Mouse (Mus musculus) ovary, postnatal 36 days (tissue): ENCODE measurements at regions not wholly inside any gene's neighbourhood (a gene's known extent, or its start where the extent isn't known, plus 50 kb on each side); places are given as distances from the start of the nearest gene placed in this dataset.

Source experiments
- DNase-seq: peaks from one replicate; pipeline ENCODE4 v3.0.0; 2022; ENCODE audit warnings: low spot score, mixed read lengths

GRCm38 (mm10) chr14:45714311-45714710, 56.4 kb upstream of the Ddhd1 start:
- DNase-seq = no peak

GRCm38 (mm10) chr14:45714786-45715185, 56.8 kb upstream of the Ddhd1 start:
- DNase-seq = no peak

GRCm38 (mm10) chr14:45716100-45716499, 58.2 kb upstream of the Ddhd1 start:
- DNase-seq = no peak

GRCm38 (mm10) chr14:45722887-45723286, 64.9 kb upstream of the Ddhd1 start:
- DNase-seq = no peak

- no peak for DNase-seq
Observed at GRCm38 (mm10) chr14:45724341-45724740, 66.4 kb upstream of the Ddhd1 start.

GRCm38 (mm10) chr14:45734530-45735410, 76.8 kb upstream of the Ddhd1 start:
- no peak for DNase-seq

- no peak for DNase-seq
Observed at GRCm38 (mm10) chr14:45737966-45738365, 80.0 kb upstream of the Ddhd1 start.

GRCm38 (mm10) chr14:45739638-45740037, 81.7 kb upstream of the Ddhd1 start:
- DNase-seq = no peak

GRCm38 (mm10) chr14:45740662-45741061, 82.7 kb upstream of the Ddhd1 start:
- no peak for DNase-seq

GRCm38 (mm10) chr14:45746176-45746575, 88.2 kb upstream of the Ddhd1 start:
- DNase-seq = no peak

GRCm38 (mm10) chr14:45757376-45757775, 99.4 kb upstream of the Ddhd1 start:
- DNase-seq = no peak

- no peak for DNase-seq
Observed at GRCm38 (mm10) chr14:45760890-45761680, 103.1 kb upstream of the Ddhd1 start.

- no peak for DNase-seq
Observed at GRCm38 (mm10) chr14:45764231-45764630, 106.3 kb upstream of the Ddhd1 start.

- DNase-seq = no peak
Observed at GRCm38 (mm10) chr14:45766582-45766981, 108.6 kb upstream of the Ddhd1 start.

GRCm38 (mm10) chr14:45772665-45773277, 114.8 kb upstream of the Ddhd1 start:
- peak; percentile 61 for DNase-seq

- DNase-seq = no peak
Observed at GRCm38 (mm10) chr14:45773326-45773725, 115.4 kb upstream of the Ddhd1 start.

- DNase-seq = no peak
Observed at GRCm38 (mm10) chr14:45781850-45782249, 123.9 kb upstream of the Ddhd1 start.

GRCm38 (mm10) chr14:45794980-45795379, 137.0 kb upstream of the Ddhd1 start:
- no peak for DNase-seq

GRCm38 (mm10) chr14:45796665-45797319, 138.8 kb upstream of the Ddhd1 start:
- no peak for DNase-seq

- no peak for DNase-seq
Observed at GRCm38 (mm10) chr14:45797320-45797696, 139.4 kb upstream of the Ddhd1 start.

GRCm38 (mm10) chr14:45799286-45799685, 141.3 kb upstream of the Ddhd1 start:
- DNase-seq = no peak

- no peak for DNase-seq
Observed at GRCm38 (mm10) chr14:45805950-45806349, 148.0 kb upstream of the Ddhd1 start.
